Mouse (Mus musculus) limb, embryonic 14.5 days (tissue): ENCODE data around the gene Sema6c. TPM values are rescaled to one million over a fixed set of nuclear protein-coding genes. Genes with fewer than 3 reads are reported as not detected.

ENCODE experiments used
- ATAC-seq: fragments of 200-750 bp; cut with Nextera tagmentation; 2 replicates; pipeline ENCODE4 v1.8.0; 2017; ENCODE audit warnings: low read depth, moderate number of reproducible peaks, moderate TSS enrichment; ENCODE audit not compliant: low FRiP score
- DNase-seq: peaks from one replicate; pipeline ENCODE4 v3.0.0-alpha.2; 2015; ENCODE audit warnings: low spot score
- H3K27ac ChIP-seq: fragments of 300-500 bp; sonication (generic); replicated peaks from 2 replicates; pipeline ENCODE4 v1.5.1; 2014; ENCODE audit warnings: low read depth, mild to moderate bottlenecking, low read length, moderate library complexity, mixed read lengths
- H3K27me3 ChIP-seq: fragments of 300-500 bp; sonication (generic); 2 replicates; pipeline ENCODE4 v1.6.1; 2014; ENCODE audit warnings: low read length, mixed read lengths; ENCODE audit not compliant: control insufficient read depth, insufficient read depth
- H3K36me3 ChIP-seq: fragments of 300-500 bp; sonication (generic); 2 replicates; pipeline ENCODE4 v1.6.1; 2014; ENCODE audit warnings: mild to moderate bottlenecking, low read length, moderate library complexity, mixed read lengths; ENCODE audit not compliant: control insufficient read depth, insufficient read depth
- H3K4me1 ChIP-seq: fragments of 300-500 bp; sonication (generic); 2 replicates; pipeline ENCODE4 v1.6.1; 2014; ENCODE audit warnings: antibody characterized with exemption, low read length, mixed read lengths; ENCODE audit not compliant: control insufficient read depth, insufficient read depth
- H3K4me2 ChIP-seq: fragments of 300-500 bp; sonication (generic); replicated peaks from 2 replicates; pipeline ENCODE4 v1.6.1; 2014; ENCODE audit warnings: low read depth, mild to moderate bottlenecking, low read length, moderate library complexity; ENCODE audit not compliant: severe bottlenecking
- H3K4me3 ChIP-seq: fragments of 300-500 bp; sonication (generic); replicated peaks from 2 replicates; pipeline ENCODE4 v1.5.1; 2014; ENCODE audit warnings: low read length
- H3K9ac ChIP-seq: fragments of 300-500 bp; sonication (generic); 2 replicates; pipeline ENCODE4 v1.6.1; 2014; ENCODE audit warnings: mild to moderate bottlenecking, low read depth, low read length, moderate library complexity; ENCODE audit not compliant: severe bottlenecking
- H3K9me3 ChIP-seq: fragments of 300-500 bp; sonication (generic); 2 replicates; pipeline ENCODE4 v1.6.1; 2016; ENCODE audit warnings: low read length; ENCODE audit not compliant: control insufficient read depth
- POLR2A ChIP-seq: fragments of 200-500 bp; IDR thresholded peaks from 2 replicates; pipeline ENCODE4 v1.8.0; 2012; ENCODE audit warnings: inconsistent platforms, mild to moderate bottlenecking, moderate library complexity, borderline replicate concordance; ENCODE audit not compliant: insufficient read depth, insufficient read length; ENCODE audit errors: extremely low read depth
- WGBS: fragments of 180-500 bp; shearing (Covaris S2); extraction: QIAGEN DNeasy Blood & Tissue Kit; methylation state at CpG from one replicate; pipeline ENCODE4 v1.1.7; 2014; 5-methylcytosine and 5-hydroxymethylcytosine counted together
- polyA plus RNA-seq, 2 experiments: library from polyadenylated mRNA; depleted of rRNA in 1 of 2; stranded (reverse) in 1 of 2; unstranded in 1 of 2; fragments of >200 nt; fragmentation: Nextera tagmentation in 1 of 2; extraction: Ambion mirVana in 1 of 2; gene quantifications; 2 replicates each; pipeline versions ENCODE4 v1.2.1 to v1.2.3; 2012 to 2014

The Sema6c gene
- polyA plus RNA-seq, 2 experiments = 15.7 to 56.5 TPM

GRCm38 (mm10) chr3:95139586-95140288 lies 20.5 kb upstream of the Sema6c start:
- no peak overlapping the region for H3K4me3 ChIP-seq
- WGBS = 67% methylated on average over 25 of the region's 25 CpGs
- no peak overlapping the region for H3K27ac ChIP-seq
- H3K36me3 ChIP-seq = peaks cover 25% of the 10 kb centered on the region
- no peak for TF ChIP-seq POLR2A
- no peak overlapping the region for H3K9ac ChIP-seq
- DNase-seq = no peak
- no peak overlapping the region for H3K4me2 ChIP-seq
- H3K9me3 ChIP-seq = no peaks in the 10 kb centered on the region
- H3K4me1 ChIP-seq = peaks cover 7% of the 10 kb centered on the region; the same call in 1 of the 2 replicates
- ATAC-seq = no peak
- no peaks in the 10 kb centered on the region for H3K27me3 ChIP-seq

GRCm38 (mm10) chr3:95140289-95140595 lies 20.0 kb upstream of the Sema6c start:
- Histone ChIP-seq H3K4me3 (no peak overlapping the region), H3K36me3 (peaks cover 25% of the 10 kb centered on the region), H3K9ac (no peak overlapping the region), H3K9me3 (no peaks in the 10 kb centered on the region), H3K27ac (no peak overlapping the region), H3K4me2 (no peak overlapping the region), H3K27me3 (no peaks in the 10 kb centered on the region), H3K4me1 (peaks cover 3% of the 10 kb centered on the region; the same call in 1 of the 2 replicates)
- TF ChIP-seq POLR2A = no peak
- ATAC-seq (no peak), DNase-seq (no peak)
- WGBS = 60% methylated on average over 18 of the region's 18 CpGs

GRCm38 (mm10) chr3:95140795-95141194 lies 19.5 kb upstream of the Sema6c start:
- Histone ChIP-seq H3K4me3 (no peak overlapping the region), H3K27ac (no peak overlapping the region), H3K4me1 (no peaks in the 10 kb centered on the region), H3K9ac (no peak overlapping the region), H3K36me3 (peaks cover 25% of the 10 kb centered on the region), H3K4me2 (no peak overlapping the region), H3K9me3 (no peaks in the 10 kb centered on the region), H3K27me3 (no peaks in the 10 kb centered on the region)
- ATAC-seq = no peak
- TF ChIP-seq POLR2A = no peak
- WGBS = 88% methylated on average over 6 of the region's 6 CpGs
- no peak for DNase-seq

GRCm38 (mm10) chr3:95141474-95141873 lies 18.8 kb upstream of the Sema6c start:
- DNase-seq (no peak), ATAC-seq (no peak)
- H3K4me1 ChIP-seq = no peaks in the 10 kb centered on the region
- H3K9me3 ChIP-seq = no peaks in the 10 kb centered on the region
- no peak overlapping the region for H3K27ac ChIP-seq
- no peak overlapping the region for H3K4me2 ChIP-seq
- no peak for TF ChIP-seq POLR2A
- H3K36me3 ChIP-seq = peaks cover 25% of the 10 kb centered on the region
- WGBS = 93% methylated on average over 9 of the region's 9 CpGs
- H3K9ac ChIP-seq = no peak overlapping the region
- H3K27me3 ChIP-seq = no peaks in the 10 kb centered on the region
- H3K4me3 ChIP-seq = no peak overlapping the region

GRCm38 (mm10) chr3:95141952-95142616 lies 18.2 kb upstream of the Sema6c start, which contains the start of gene Tnfaip8l2:
Gene Tnfaip8l2 (minus strand): TSS chr3:95142360.
- no peak for TF ChIP-seq POLR2A
- no peak for DNase-seq
- WGBS = 86% methylated on average over 10 of the region's 10 CpGs

More at GRCm38 (mm10) chr3:95141952-95142616, 18.2 kb upstream of the Sema6c start, which contains the start of gene Tnfaip8l2:
- no peak within 1 kb of the TSS for H3K4me3 ChIP-seq
- H3K4me2 ChIP-seq = no peak within 1 kb of the TSS
- H3K9ac ChIP-seq = no peak within 1 kb of the TSS
- peaks cover 25% of the 10 kb centered on the region for H3K36me3 ChIP-seq
- H3K27ac ChIP-seq = no peak within 1 kb of the TSS
- H3K4me1 ChIP-seq = no peaks in the 10 kb centered on the region
- H3K27me3 ChIP-seq = no peaks in the 10 kb centered on the region
- ATAC-seq = no peak
- no peaks in the 10 kb centered on the region for H3K9me3 ChIP-seq
